Comparison of ENCODE assay signal across 18 mouse cellular contexts in the genomic region with DNA sequence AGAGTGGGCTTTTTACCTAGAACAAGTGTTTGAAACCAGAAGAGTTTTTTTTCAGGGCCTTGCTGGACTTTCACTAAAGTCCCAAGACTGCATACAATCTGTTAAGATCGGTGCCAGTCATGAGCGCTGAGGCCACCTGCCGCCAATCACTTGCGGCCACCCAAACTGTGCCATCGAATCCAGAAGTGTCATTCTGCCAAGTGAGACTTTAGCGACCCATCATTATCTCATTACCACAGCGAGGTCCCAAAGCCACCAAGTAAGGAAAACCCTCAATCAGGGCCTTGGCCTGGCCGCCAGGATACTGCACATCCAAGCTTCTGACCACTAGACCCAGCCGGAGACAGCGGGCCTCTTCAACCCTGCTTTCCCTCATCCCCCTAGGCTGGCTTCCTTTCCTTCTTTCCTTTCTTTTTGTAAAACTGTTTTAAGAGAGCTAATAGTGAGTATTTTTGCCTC. TPM values are rescaled to one million over a fixed set of nuclear protein-coding genes. Genes with fewer than 3 reads are reported as not detected.
A peak's percentile ranks its signal among the peaks of the same experiment; 100 is the strongest.
DNase-seq lines count a peak whose midpoint lies in the region; ATAC-seq and TF ChIP-seq lines count a peak whose summit lies in the region.
"Had no signal": no experiment of that assay in that cellular context is flagged by ENCODE, and none has a peak within 500 bp of the region (broad histone marks: within the 10 kb centered on the region; RNA-seq: fewer than 3 reads in every experiment).

No protein-coding gene starts in this region.

- H3K4me3 ChIP-seq in cerebellum, adult 2 months (replicated peaks; ENCODE audit: insufficient read depth, low read depth, low read length) = peak overlapping the region; percentile 52
- H3K4me3 ChIP-seq in spleen, adult 2 months (ENCODE audit: extremely low read depth, insufficient read depth, insufficient read length) = peak overlapping the region; percentile 4
- peak overlapping the region; percentile 38 for H3K4me3 ChIP-seq in small intestine, adult 2 months (ENCODE audit: low read depth, low read length)
- H3K4me3 ChIP-seq: erythroblast, embryonic 14.5 days; heart, embryonic 12.5 days; midbrain, embryonic 15.5 days had no signal

- TF ChIP-seq CTCF in cerebellum, adult 2 months (IDR thresholded peaks at IDR 0.05; ENCODE audit: borderline replicate concordance, insufficient read depth, low read depth, low read length) = no peak
- no peak for TF ChIP-seq CTCF in spleen, adult 2 months (IDR thresholded peaks at IDR 0.05; ENCODE audit: extremely low read depth, insufficient read depth, insufficient read length, insufficient replicate concordance)
- no peak for TF ChIP-seq CTCF in small intestine, adult 2 months (IDR thresholded peaks at IDR 0.05; ENCODE audit: extremely low read depth, insufficient read length, insufficient replicate concordance, low read depth, low read length)

- peak; percentile 56 to 65 for DNase-seq in cerebellum, adult 2 months
- no peak for DNase-seq in spleen, adult 2 months (ENCODE audit: low read depth in 1 of 2, low spot score in 2 of 2)
- no peak for DNase-seq in spleen, postnatal 4 days (ENCODE audit: low spot score in 2 of 2)
- DNase-seq in cerebellum, adult 8-10 months = peak; percentile 41
- no peak for DNase-seq in Muller cell, postnatal 12 days (ENCODE audit: inconsistent ontology term)
- no peak for DNase-seq in neural tube, embryonic 10.5 days (ENCODE audit: extremely low spot score, low spot score)
- DNase-seq: adrenal gland, adult 2 months; layer of hippocampus, postnatal 36 days; left cerebral cortex, postnatal 4 days; lung, embryonic 14.5 days; lung, postnatal 4 days; spleen, adult 18-20 months had no signal

- no peaks in the 10 kb centered on the region for H3K36me3 ChIP-seq in spleen, adult 2 months (ENCODE audit: control insufficient read depth, insufficient read depth, low read length)
- no peaks in the 10 kb centered on the region for H3K36me3 ChIP-seq in small intestine, adult 2 months (ENCODE audit: control insufficient read depth, insufficient read depth, low read length)
- H3K36me3 ChIP-seq: heart, embryonic 12.5 days; midbrain, embryonic 15.5 days had no signal

- H3K27me3 ChIP-seq in cerebellum, adult 2 months (ENCODE audit: control insufficient read depth, insufficient read depth, low read length) = no peaks in the 10 kb centered on the region
- no peaks in the 10 kb centered on the region for H3K27me3 ChIP-seq in spleen, adult 2 months (ENCODE audit: control insufficient read depth, insufficient read depth, low read length)
- no peaks in the 10 kb centered on the region for H3K27me3 ChIP-seq in small intestine, adult 2 months (ENCODE audit: control insufficient read depth, insufficient read depth, low read length)
- H3K27me3 ChIP-seq: heart, embryonic 12.5 days had no signal

- H3K27ac ChIP-seq in cerebellum, adult 2 months (ENCODE audit: insufficient read depth, low read length) = peak overlapping the region; percentile 22; the same call in 1 of the 2 replicates
- peak overlapping the region; percentile 65 for H3K27ac ChIP-seq in spleen, adult 2 months (ENCODE audit: insufficient read depth, low read length)
- H3K27ac ChIP-seq in small intestine, adult 2 months (ENCODE audit: insufficient read depth, low read depth, low read length) = peak overlapping the region; percentile 27; the same call in 1 of the 2 replicates
- H3K27ac ChIP-seq: midbrain, embryonic 15.5 days had no signal

- no peak for ATAC-seq in cerebellum, adult (ENCODE audit: insufficient number of reproducible peaks, low FRiP score, low TSS enrichment)
- ATAC-seq: forebrain, embryonic 14.5 days; midbrain, embryonic 15.5 days had no signal

- 5% methylated on average over 10 of the region's 10 CpGs for WGBS in cerebellum, adult 2 months
- 46% methylated on average over 10 of the region's 10 CpGs for WGBS in spleen, adult 2 months
- WGBS in small intestine, adult 2 months = 70% methylated on average over 10 of the region's 10 CpGs

- peaks cover 19% of the 10 kb centered on the region for H3K4me1 ChIP-seq in cerebellum, adult 2 months (ENCODE audit: control insufficient read depth, insufficient read depth, low read length)
- peaks cover 47% of the 10 kb centered on the region; the same call in 1 of the 2 replicates for H3K4me1 ChIP-seq in spleen, adult 2 months (ENCODE audit: control insufficient read depth, insufficient read depth, insufficient read length)
- H3K4me1 ChIP-seq in small intestine, adult 2 months (ENCODE audit: control insufficient read depth, insufficient read depth, insufficient read length, low read length) = peaks cover 10% of the 10 kb centered on the region

- no peak for TF ChIP-seq POLR2A in cerebellum, adult 2 months (IDR thresholded peaks at IDR 0.05; ENCODE audit: borderline replicate concordance, insufficient read depth, low read length)
- TF ChIP-seq POLR2A in spleen, adult 2 months (IDR thresholded peaks at IDR 0.05; ENCODE audit: low read depth, low read length) = no peak
- no peak for TF ChIP-seq POLR2A in small intestine, adult 2 months (IDR thresholded peaks at IDR 0.05; ENCODE audit: low read depth, low read length)

RNA-seq across cellular contexts. Expression of a gene that starts 2.6 kb away (rescaled TPM):
- 310 and 320 TPM in 2 replicates for polyA plus RNA-seq in cerebellum, adult 2 months (2012; rRNA removed)
- polyA plus RNA-seq in spleen, adult 2 months (2012; rRNA removed) = 78.7 and 92.4 TPM in 2 replicates
- 20.3 and 28.6 TPM in 2 replicates for polyA plus RNA-seq in small intestine, adult 2 months (2012; rRNA removed)

RNA-seq across cellular contexts. Expression of a gene that starts 12.9 kb away (rescaled TPM):
- 30.0 and 33.9 TPM in 2 replicates for polyA plus RNA-seq in cerebellum, adult 2 months (2012; rRNA removed)
- 15.0 and 15.1 TPM in 2 replicates for polyA plus RNA-seq in spleen, adult 2 months (2012; rRNA removed)
- 14.8 and 30.5 TPM in 2 replicates for polyA plus RNA-seq in small intestine, adult 2 months (2012; rRNA removed)

Comparison
In these comparisons a context has a peak if more than half of its experiments do, and no peak if none do; other contexts are left out.
1. DNase-seq: peak in cerebellum, adult 2 months (2 of 2) and cerebellum, adult 8-10 months (single experiment); none in spleen, adult 2 months (0 of 2), spleen, postnatal 4 days (0 of 2), Muller cell, postnatal 12 days (single experiment) and neural tube, embryonic 10.5 days (single experiment).
2. Peak in every context shown above with its lines, with median percentiles within 50 percentile points of each other: H3K27ac ChIP-seq and H3K4me3 ChIP-seq.